Mouse (Mus musculus): ENCODE data around the gene Plcl1. TPM values are rescaled to one million over a fixed set of nuclear protein-coding genes. Genes with fewer than 3 reads are reported as not detected.

Gene Plcl1
- polyA plus RNA-seq, 1 experiment: 1.00 TPM

GRCm38 (mm10) chr1:55446876-55447275 is 41.2 kb downstream of the Plcl1 start:
- Histone ChIP-seq H3ac (ENCODE audit: control insufficient read depth, insufficient read length) (no peak overlapping the region), H3K27me3 (ENCODE audit: control insufficient read depth, insufficient read depth, insufficient read length) (no peaks in the 10 kb centered on the region), H3K36me3 (ENCODE audit: control insufficient read depth, insufficient read depth) (no peaks in the 10 kb centered on the region), H3K4me3 (no peak overlapping the region), H3K79me2 (ENCODE audit: control insufficient read depth, insufficient read depth) (no peaks in the 10 kb centered on the region), H3K4me2 (ENCODE audit: low read depth) (no peak overlapping the region)
- TF ChIP-seq POLR2AphosphoS2 (IDR thresholded peaks at IDR 0.05; ENCODE audit: insufficient read length, low read depth) (no peak), USF1 (IDR thresholded peaks at IDR 0.05; ENCODE audit: low read depth) (no peak), E2F4 (IDR thresholded peaks at IDR 0.05; ENCODE audit: insufficient read depth) (no peak)

GRCm38 (mm10) chr1:55447661-55448060 is 41.9 kb downstream of the Plcl1 start:
- H3K4me3 ChIP-seq: no peak overlapping the region
- TF ChIP-seq SRF (IDR thresholded peaks at IDR 0.05; ENCODE audit: control insufficient read depth, insufficient read length, low read depth): no peak
- no peak overlapping the region for H3K4me2 ChIP-seq (ENCODE audit: low read depth)
- H3K36me3 ChIP-seq (ENCODE audit: control insufficient read depth, insufficient read depth): no peaks in the 10 kb centered on the region
- no peaks in the 10 kb centered on the region for H3K79me2 ChIP-seq (ENCODE audit: control insufficient read depth, insufficient read depth)
- no peaks in the 10 kb centered on the region for H3K27me3 ChIP-seq (ENCODE audit: control insufficient read depth, insufficient read depth, insufficient read length)
- no peak overlapping the region for H3ac ChIP-seq (ENCODE audit: control insufficient read depth, insufficient read length)

- TF ChIP-seq SRF (IDR thresholded peaks at IDR 0.05; ENCODE audit: control insufficient read depth, insufficient read length, low read depth) (no peak), MYOD1 (IDR thresholded peaks at IDR 0.05; ENCODE audit: control insufficient read depth in 1 of 3, insufficient read length in 2 of 3, low read depth in 2 of 3) (no peak), USF1 (IDR thresholded peaks at IDR 0.05; ENCODE audit: low read depth) (no peak), MYOG (IDR thresholded peaks at IDR 0.05; ENCODE audit: control insufficient read depth in 1 of 3, insufficient read depth in 1 of 3, insufficient read length in 2 of 3, low read depth in 2 of 3) (no peak), TCF12 (IDR thresholded peaks at IDR 0.05; ENCODE audit: insufficient read depth, poor library complexity, severe bottlenecking) (no peak), REST (IDR thresholded peaks at IDR 0.05; ENCODE audit: insufficient read depth, insufficient read length) (no peak), MAX (IDR thresholded peaks at IDR 0.05; ENCODE audit: low read depth) (no peak), CEBPB (IDR thresholded peaks at IDR 0.05; ENCODE audit: insufficient read depth, poor library complexity, severe bottlenecking) (no peak), E2F4 (IDR thresholded peaks at IDR 0.05; ENCODE audit: insufficient read depth) (no peak), TCF3 (IDR thresholded peaks at IDR 0.05; ENCODE audit: insufficient read length, low read depth) (no peak), POLR2AphosphoS2 (IDR thresholded peaks at IDR 0.05; ENCODE audit: insufficient read length, low read depth) (no peak), POLR2A (IDR thresholded peaks at IDR 0.05; ENCODE audit: insufficient read length, low read depth) (no peak)
- Histone ChIP-seq H3ac (ENCODE audit: control insufficient read depth, insufficient read length) (no peak overlapping the region), H3K27me3 (ENCODE audit: control insufficient read depth, insufficient read depth, insufficient read length) (no peaks in the 10 kb centered on the region), H3K36me3 (ENCODE audit: control insufficient read depth, insufficient read depth) (no peaks in the 10 kb centered on the region), H3K4me2 (ENCODE audit: low read depth) (no peak overlapping the region), H3K4me3 (no peak overlapping the region), H3K79me2 (ENCODE audit: control insufficient read depth, insufficient read depth) (no peaks in the 10 kb centered on the region)
Observed at GRCm38 (mm10) chr1:55448104-55448503, 42.4 kb downstream of the Plcl1 start.

- H3K4me2 ChIP-seq (ENCODE audit: low read depth): no peak overlapping the region
- H3K27me3 ChIP-seq (ENCODE audit: control insufficient read depth, insufficient read depth, insufficient read length): no peaks in the 10 kb centered on the region
- no peak overlapping the region for H3ac ChIP-seq (ENCODE audit: control insufficient read depth, insufficient read length)
- H3K36me3 ChIP-seq (ENCODE audit: control insufficient read depth, insufficient read depth): no peaks in the 10 kb centered on the region
- TF ChIP-seq USF1 (IDR thresholded peaks at IDR 0.05; ENCODE audit: low read depth) (no peak), POLR2AphosphoS2 (IDR thresholded peaks at IDR 0.05; ENCODE audit: insufficient read length, low read depth) (no peak), MAX (IDR thresholded peaks at IDR 0.05; ENCODE audit: low read depth) (no peak), TCF12 (IDR thresholded peaks at IDR 0.05; ENCODE audit: insufficient read depth, poor library complexity, severe bottlenecking) (no peak), E2F4 (IDR thresholded peaks at IDR 0.05; ENCODE audit: insufficient read depth) (no peak), MYOG (IDR thresholded peaks at IDR 0.05; ENCODE audit: control insufficient read depth in 1 of 3, insufficient read depth in 1 of 3, insufficient read length in 2 of 3, low read depth in 2 of 3) (no peak), CEBPB (IDR thresholded peaks at IDR 0.05; ENCODE audit: insufficient read depth, poor library complexity, severe bottlenecking) (no peak), REST (IDR thresholded peaks at IDR 0.05; ENCODE audit: insufficient read depth, insufficient read length) (no peak), TCF3 (IDR thresholded peaks at IDR 0.05; ENCODE audit: insufficient read length, low read depth) (no peak), MYOD1 (IDR thresholded peaks at IDR 0.05; ENCODE audit: control insufficient read depth in 1 of 3, insufficient read length in 2 of 3, low read depth in 2 of 3) (no peak), POLR2A (IDR thresholded peaks at IDR 0.05; ENCODE audit: insufficient read length, low read depth) (no peak), SRF (IDR thresholded peaks at IDR 0.05; ENCODE audit: control insufficient read depth, insufficient read length, low read depth) (no peak)
- H3K79me2 ChIP-seq (ENCODE audit: control insufficient read depth, insufficient read depth): no peaks in the 10 kb centered on the region
- H3K4me3 ChIP-seq: no peak overlapping the region
Observed at GRCm38 (mm10) chr1:55449779-55450178, 44.1 kb downstream of the Plcl1 start.

GRCm38 (mm10) chr1:55454119-55454518 is 48.4 kb downstream of the Plcl1 start:
- H3K4me3 ChIP-seq: no peak overlapping the region
- no peak overlapping the region for H3ac ChIP-seq (ENCODE audit: control insufficient read depth, insufficient read length)
- no peaks in the 10 kb centered on the region for H3K36me3 ChIP-seq (ENCODE audit: control insufficient read depth, insufficient read depth)
- no peak for TF ChIP-seq E2F4 (IDR thresholded peaks at IDR 0.05; ENCODE audit: insufficient read depth)
- TF ChIP-seq POLR2AphosphoS2 (IDR thresholded peaks at IDR 0.05; ENCODE audit: insufficient read length, low read depth): no peak
- TF ChIP-seq SRF (IDR thresholded peaks at IDR 0.05; ENCODE audit: control insufficient read depth, insufficient read length, low read depth): no peak
- TF ChIP-seq MAX (IDR thresholded peaks at IDR 0.05; ENCODE audit: low read depth): no peak
- TF ChIP-seq MYOG (IDR thresholded peaks at IDR 0.05; ENCODE audit: control insufficient read depth in 1 of 3, insufficient read depth in 1 of 3, insufficient read length in 2 of 3, low read depth in 2 of 3): peak; percentile 11 to 87 (median 22)
- no peak for TF ChIP-seq POLR2A (IDR thresholded peaks at IDR 0.05; ENCODE audit: insufficient read length, low read depth)
- peak in 1 of 3 experiments; percentile 81 for TF ChIP-seq MYOD1 (IDR thresholded peaks at IDR 0.05; ENCODE audit: control insufficient read depth in 1 of 3, insufficient read length in 2 of 3, low read depth in 2 of 3)
- TF ChIP-seq CEBPB (IDR thresholded peaks at IDR 0.05; ENCODE audit: insufficient read depth, poor library complexity, severe bottlenecking): no peak
- TF ChIP-seq TCF3 (IDR thresholded peaks at IDR 0.05; ENCODE audit: insufficient read length, low read depth): peak; percentile 29
- no peak for TF ChIP-seq USF1 (IDR thresholded peaks at IDR 0.05; ENCODE audit: low read depth)
- TF ChIP-seq TCF12 (IDR thresholded peaks at IDR 0.05; ENCODE audit: insufficient read depth, poor library complexity, severe bottlenecking): no peak
- TF ChIP-seq REST (IDR thresholded peaks at IDR 0.05; ENCODE audit: insufficient read depth, insufficient read length): no peak
- H3K27me3 ChIP-seq (ENCODE audit: control insufficient read depth, insufficient read depth, insufficient read length): no peaks in the 10 kb centered on the region
- H3K79me2 ChIP-seq (ENCODE audit: control insufficient read depth, insufficient read depth): no peaks in the 10 kb centered on the region
- H3K4me2 ChIP-seq (ENCODE audit: low read depth): no peak overlapping the region
